Mouse (Mus musculus) olfactory bulb, adult 2 months (tissue): Measurements from ENCODE around the gene Mapt. TPM values are rescaled to one million over a fixed set of nuclear protein-coding genes. Genes with fewer than 3 reads are reported as not detected.
"Not testable (repeated sequence)": the region's sequence is repeated elsewhere in the genome, so short reads cannot be mapped to it uniquely, and the experiment has no call there.

Experiments
- H3K27ac ChIP-seq: fragments of 200-500 bp; 2 replicates; pipeline ENCODE4 v1.5.1; 2012; ENCODE audit warnings: low read depth, low read length; ENCODE audit not compliant: insufficient read depth
- H3K4me1 ChIP-seq: fragments of 200-500 bp; 2 replicates; pipeline ENCODE4 v1.6.1; 2012; ENCODE audit warnings: low read length; ENCODE audit not compliant: control insufficient read depth, insufficient read depth
- H3K4me3 ChIP-seq: fragments of 200-500 bp; 2 replicates; pipeline ENCODE4 v1.5.1; 2012; ENCODE audit warnings: mild to moderate bottlenecking, low read depth, low read length, moderate library complexity; ENCODE audit not compliant: insufficient read depth
- CTCF ChIP-seq: fragments of 200-500 bp; IDR thresholded peaks from 2 replicates; pipeline ENCODE4 v1.5.1; 2012; ENCODE audit warnings: low read depth, mild to moderate bottlenecking, low read length, moderate library complexity; ENCODE audit not compliant: insufficient read depth
- POLR2A ChIP-seq: fragments of 200-500 bp; IDR thresholded peaks from 2 replicates; pipeline ENCODE4 v1.6.1; 2012; ENCODE audit warnings: mild to moderate bottlenecking, low read depth, low read length, moderate library complexity; ENCODE audit not compliant: insufficient read depth
- WGBS: fragments of 180-500 bp; shearing (Covaris S2); methylation state at CpG from one replicate; pipeline ENCODE4 v1.1.7; 2018; 5-methylcytosine and 5-hydroxymethylcytosine counted together
- polyA plus RNA-seq: library from polyadenylated mRNA; stranded (reverse); fragments of >200 nt; gene quantifications from 2 replicates; pipeline ENCODE4 v1.2.4, GENCODE M21; 2012; ENCODE audit warnings: low replicate concordance; ENCODE audit not compliant: missing spikeins, insufficient read depth, insufficient read length

The Mapt gene
- polyA plus RNA-seq, 1 experiment, result not detected

- H3K4me1 ChIP-seq, result no peaks in the 10 kb centered on the region; the same call in 1 of the 2 replicates
- H3K27ac ChIP-seq, result no peak overlapping the region
- TF ChIP-seq POLR2A, result no peak
- no peak for TF ChIP-seq CTCF
- H3K4me3 ChIP-seq, result no peak overlapping the region
- WGBS, result 81% methylated on average over 3 of the region's 3 CpGs
Observed at GRCm38 (mm10) chr11:104203271-104203670, 27.9 kb upstream of the Mapt start.

- Histone ChIP-seq H3K4me1 (no peaks in the 10 kb centered on the region; the same call in 1 of the 2 replicates), H3K27ac (no peak overlapping the region), H3K4me3 (no peak overlapping the region)
- TF ChIP-seq POLR2A, result no peak
- no peak for TF ChIP-seq CTCF
- WGBS, result 42% methylated on average over 4 of the region's 4 CpGs
Observed at GRCm38 (mm10) chr11:104206573-104206972, 24.6 kb upstream of the Mapt start.

- TF ChIP-seq CTCF (no peak), POLR2A (no peak)
- 80% methylated on average over 3 of the region's 3 CpGs for WGBS
- H3K4me1 ChIP-seq, result no peaks in the 10 kb centered on the region; the same call in 1 of the 2 replicates
- no peak overlapping the region for H3K4me3 ChIP-seq
- H3K27ac ChIP-seq, result no peak overlapping the region
Observed at GRCm38 (mm10) chr11:104209041-104209440, 22.1 kb upstream of the Mapt start.

GRCm38 (mm10) chr11:104211251-104211650 is 19.9 kb upstream of the Mapt start:
- Histone ChIP-seq H3K4me3 (no peak overlapping the region), H3K4me1 (no peaks in the 10 kb centered on the region; the same call in 1 of the 2 replicates), H3K27ac (no peak overlapping the region)
- 70% methylated on average over 6 of the region's 6 CpGs for WGBS
- TF ChIP-seq POLR2A, result no peak
- TF ChIP-seq CTCF, result no peak

- H3K4me1 ChIP-seq, H3K27ac ChIP-seq, H3K4me3 ChIP-seq: not testable (repeated sequence)
- 96% methylated on average over 5 of the region's 5 CpGs for WGBS
Observed at GRCm38 (mm10) chr11:104214128-104214527, 17.1 kb upstream of the Mapt start.

GRCm38 (mm10) chr11:104218075-104218474 is 13.1 kb upstream of the Mapt start:
- WGBS, result 47% methylated on average over 3 of the region's 3 CpGs
- Histone ChIP-seq H3K27ac (no peak overlapping the region), H3K4me3 (no peak overlapping the region), H3K4me1 (peaks cover 2% of the 10 kb centered on the region; the same call in 1 of the 2 replicates)
- TF ChIP-seq CTCF, result no peak
- TF ChIP-seq POLR2A, result no peak

- Histone ChIP-seq H3K4me1 (peaks cover 5% of the 10 kb centered on the region; the same call in 1 of the 2 replicates), H3K27ac (no peak overlapping the region), H3K4me3 (no peak overlapping the region)
- WGBS, result 71% methylated on average over 4 of the region's 4 CpGs
- no peak for TF ChIP-seq POLR2A
- TF ChIP-seq CTCF, result no peak
Observed at GRCm38 (mm10) chr11:104220291-104220690, 10.9 kb upstream of the Mapt start.

GRCm38 (mm10) chr11:104221751-104222150 is 9.4 kb upstream of the Mapt start:
- 78% methylated on average over 5 of the region's 5 CpGs for WGBS
- H3K4me3 ChIP-seq, result no peak overlapping the region
- H3K4me1 ChIP-seq, result peaks cover 5% of the 10 kb centered on the region; the same call in 1 of the 2 replicates
- TF ChIP-seq POLR2A, result no peak
- TF ChIP-seq CTCF, result no peak
- H3K27ac ChIP-seq, result no peak overlapping the region

GRCm38 (mm10) chr11:104223301-104223700 is 7.9 kb upstream of the Mapt start:
- peaks cover 2% of the 10 kb centered on the region; the same call in 1 of the 2 replicates for H3K4me1 ChIP-seq
- no peak overlapping the region for H3K4me3 ChIP-seq
- no peak for TF ChIP-seq CTCF
- no peak for TF ChIP-seq POLR2A
- WGBS, result 82% methylated on average over 9 of the region's 9 CpGs
- H3K27ac ChIP-seq, result no peak overlapping the region

GRCm38 (mm10) chr11:104229391-104229790 is 1.8 kb upstream of the Mapt start:
- WGBS, result 68% methylated on average over 4 of the region's 4 CpGs
- TF ChIP-seq POLR2A (no peak), CTCF (no peak)

More at GRCm38 (mm10) chr11:104229391-104229790, 1.8 kb upstream of the Mapt start:
- peaks cover 14% of the 10 kb centered on the region for H3K4me1 ChIP-seq
- H3K4me3 ChIP-seq, result no peak overlapping the region
- no peak overlapping the region for H3K27ac ChIP-seq
